Mouse (Mus musculus): ENCODE data around the gene Ankrd54. TPM values are rescaled to one million over a fixed set of nuclear protein-coding genes. Genes with fewer than 3 reads are reported as not detected.

Gene Ankrd54
- polyA plus RNA-seq, 1 experiment from 2014 or later: 52.8 TPM

DNA sequence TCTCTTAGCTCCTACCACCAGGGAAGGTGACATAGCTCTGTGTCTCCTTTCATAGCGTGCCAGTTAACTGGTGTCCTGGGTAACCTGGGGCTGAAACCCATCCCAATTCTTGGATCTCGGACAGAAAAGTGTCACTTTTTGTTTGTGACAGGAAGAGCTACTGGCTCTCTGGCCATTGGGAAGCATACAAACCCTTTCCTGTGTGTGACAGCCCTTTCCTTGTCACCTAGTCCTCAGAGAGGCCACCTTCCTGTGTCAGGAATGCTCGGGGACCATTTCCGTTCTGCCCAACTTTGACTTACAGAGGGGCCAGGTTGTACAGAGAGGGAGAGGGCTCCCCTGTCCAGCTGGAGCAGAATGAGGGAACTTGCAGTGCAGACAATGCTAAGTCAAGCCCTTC lies 36.8 kb upstream of the Ankrd54 start:
- 0 out of 2 replicates have a peak overlapping the region, but pooled peaks have one; percentile 10 for H3K27ac ChIP-seq (replicated peaks)
- H3K9ac ChIP-seq (replicated peaks): no peak overlapping the region
- no peak overlapping the region for H3K4me2 ChIP-seq
- peaks cover 12% of the 10 kb centered on the region for H3K4me1 ChIP-seq
- no peaks in the 10 kb centered on the region for H3K27me3 ChIP-seq (replicated peaks)
- no peak overlapping the region for H3K4me3 ChIP-seq (replicated peaks)
- peaks cover 15% of the 10 kb centered on the region; the same call in 1 of the 2 replicates for H3K36me3 ChIP-seq
- H3K9me3 ChIP-seq (replicated peaks): no peaks in the 10 kb centered on the region
- 74% methylated on average over 4 of the region's 4 CpGs for WGBS
- no peak for ATAC-seq (ENCODE audit: low FRiP score)

DNA sequence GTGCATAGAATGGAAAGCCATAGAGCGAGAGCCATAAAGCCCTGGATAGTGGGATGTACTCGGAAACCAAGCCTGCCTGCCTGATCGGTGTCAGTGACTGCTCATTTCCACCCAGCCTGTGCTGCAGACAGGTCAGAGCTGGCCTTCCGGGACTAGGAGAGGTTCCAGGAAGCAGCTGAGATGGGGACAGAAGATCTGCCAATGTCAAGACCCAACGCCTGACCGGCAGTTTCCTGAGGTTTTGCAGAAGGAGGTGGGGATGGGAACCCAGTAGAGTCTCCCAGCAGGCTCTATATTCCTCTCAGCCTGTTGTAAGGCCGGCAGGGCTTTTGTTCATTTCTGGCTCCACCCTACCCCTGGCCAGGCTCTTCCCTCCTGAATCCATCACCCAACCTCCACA lies 36.2 kb upstream of the Ankrd54 start:
- WGBS: 47% methylated on average over 7 of the region's 7 CpGs
- no peaks in the 10 kb centered on the region for H3K27me3 ChIP-seq (replicated peaks)
- H3K36me3 ChIP-seq: peaks cover 21% of the 10 kb centered on the region
- peaks cover 12% of the 10 kb centered on the region for H3K4me1 ChIP-seq
- no peak overlapping the region for H3K4me3 ChIP-seq (replicated peaks)
- no peaks in the 10 kb centered on the region for H3K9me3 ChIP-seq (replicated peaks)
- H3K9ac ChIP-seq (replicated peaks): no peak overlapping the region
- H3K27ac ChIP-seq (replicated peaks): 0 out of 2 replicates have a peak overlapping the region, but pooled peaks have one; percentile 10
- no peak for ATAC-seq (ENCODE audit: low FRiP score)
- H3K4me2 ChIP-seq: no peak overlapping the region

DNA sequence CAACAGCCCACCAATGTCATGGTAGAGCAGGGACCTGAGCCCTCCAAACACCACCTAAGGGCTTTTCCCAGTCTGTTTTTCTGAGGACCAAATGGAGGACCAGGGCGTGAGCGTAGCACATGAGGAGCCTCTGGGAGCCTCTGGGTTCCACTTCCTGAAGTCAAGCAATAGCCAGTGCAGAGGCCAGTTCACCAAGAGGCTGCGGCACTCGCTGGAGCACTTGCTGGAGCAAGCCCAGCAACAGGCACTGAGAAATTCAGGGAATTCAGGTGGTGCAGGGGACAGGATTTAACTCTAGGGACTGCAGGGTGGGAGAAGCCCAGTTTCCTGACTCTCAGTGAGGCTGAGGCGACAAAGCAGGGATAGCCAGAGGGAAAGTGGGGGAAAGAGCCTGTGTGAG lies 35.5 kb upstream of the Ankrd54 start:
- WGBS: 69% methylated on average over 5 of the region's 5 CpGs
- no peaks in the 10 kb centered on the region for H3K9me3 ChIP-seq (replicated peaks)
- no peak for ATAC-seq (ENCODE audit: low FRiP score)
- H3K36me3 ChIP-seq: peaks cover 28% of the 10 kb centered on the region
- H3K9ac ChIP-seq (replicated peaks): no peak overlapping the region
- peak overlapping the region; percentile 34 for H3K27ac ChIP-seq (replicated peaks)
- no peak overlapping the region for H3K4me2 ChIP-seq
- H3K27me3 ChIP-seq (replicated peaks): no peaks in the 10 kb centered on the region
- no peak overlapping the region for H3K4me3 ChIP-seq (replicated peaks)
- H3K4me1 ChIP-seq: peaks cover 12% of the 10 kb centered on the region

DNA sequence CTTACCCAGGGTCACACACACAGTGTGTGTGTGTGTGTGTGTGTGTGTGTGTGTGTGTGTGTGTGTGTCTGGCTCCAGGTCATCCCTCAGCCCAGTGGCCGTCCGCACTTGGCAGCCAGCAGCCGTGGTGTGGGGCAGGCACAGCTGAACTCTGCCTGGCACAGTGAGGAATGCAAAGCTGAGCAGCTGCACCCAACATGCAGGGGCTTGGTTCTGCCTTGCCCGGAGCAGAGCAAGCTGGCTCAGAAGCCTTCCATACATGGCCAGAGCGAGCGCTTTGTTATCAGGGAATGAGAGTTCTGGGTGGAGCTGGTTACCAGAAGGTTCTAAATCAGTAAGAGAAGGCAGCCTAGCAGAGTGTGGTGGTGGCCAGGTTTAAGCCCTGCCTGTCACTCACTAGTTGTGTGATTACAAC lies 34.9 kb upstream of the Ankrd54 start:
- peak; percentile 50; the same call in 1 of the 2 replicates for ATAC-seq (ENCODE audit: low FRiP score)
- Histone ChIP-seq H3K9ac (replicated peaks) (no peak overlapping the region; the same call in 1 of the 2 replicates), H3K9me3 (replicated peaks) (no peaks in the 10 kb centered on the region), H3K27me3 (replicated peaks) (no peaks in the 10 kb centered on the region), H3K4me2 (no peak overlapping the region), H3K36me3 (peaks cover 32% of the 10 kb centered on the region), H3K4me1 (peaks cover 12% of the 10 kb centered on the region), H3K4me3 (replicated peaks) (no peak overlapping the region), H3K27ac (replicated peaks) (peak overlapping the region; percentile 34)
- 52% methylated on average over 6 of the region's 6 CpGs for WGBS

DNA sequence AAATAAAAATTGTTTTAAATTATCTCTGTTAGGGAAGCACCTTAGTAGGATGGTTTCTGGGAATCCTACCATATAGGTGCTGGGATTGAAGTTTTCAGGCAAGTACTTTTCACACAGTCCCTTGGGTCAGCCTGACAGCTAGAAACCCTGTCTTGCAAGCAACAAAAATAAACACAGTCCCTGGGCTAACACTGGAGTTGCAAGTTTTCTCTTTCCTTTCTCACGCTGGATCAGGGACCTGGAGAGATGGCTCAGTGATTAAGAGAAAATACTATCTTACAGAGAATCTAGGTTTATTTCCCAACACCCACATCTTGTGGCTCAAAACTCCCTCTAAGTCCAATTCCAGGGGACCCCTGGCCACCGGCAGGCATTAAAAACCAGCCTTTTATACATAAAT lies 34.4 kb upstream of the Ankrd54 start:
- WGBS: 38% methylated on average over 2 of the region's 2 CpGs
- no peak for ATAC-seq (ENCODE audit: low FRiP score)
- no peaks in the 10 kb centered on the region for H3K9me3 ChIP-seq (replicated peaks)
- H3K36me3 ChIP-seq: peaks cover 37% of the 10 kb centered on the region
- H3K4me3 ChIP-seq (replicated peaks): no peak overlapping the region
- H3K9ac ChIP-seq (replicated peaks): no peak overlapping the region
- no peaks in the 10 kb centered on the region for H3K27me3 ChIP-seq (replicated peaks)
- H3K4me1 ChIP-seq: peaks cover 12% of the 10 kb centered on the region
- no peak overlapping the region for H3K4me2 ChIP-seq
- H3K27ac ChIP-seq (replicated peaks): peak overlapping the region; percentile 34

DNA sequence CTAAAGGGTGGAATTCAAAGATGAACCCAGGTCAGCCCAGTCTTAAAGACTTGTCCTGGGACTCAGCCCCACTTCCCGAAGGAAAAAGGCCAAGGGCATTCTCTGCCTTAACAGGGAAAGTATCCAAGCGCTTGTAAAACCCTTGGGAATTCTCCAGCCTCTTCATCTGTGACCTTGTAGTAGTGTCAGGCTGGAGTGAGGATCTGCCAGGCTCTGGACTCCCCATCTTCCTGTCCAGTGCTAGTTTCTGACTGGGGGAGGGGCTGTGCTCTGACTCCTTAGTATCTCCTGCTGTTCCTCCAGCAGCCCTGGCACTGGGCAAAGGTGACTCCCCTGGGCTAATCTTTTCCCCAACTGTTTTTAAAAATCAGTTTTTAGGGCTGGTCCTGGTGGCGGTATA lies 33.9 kb upstream of the Ankrd54 start:
- Histone ChIP-seq H3K27me3 (replicated peaks) (no peaks in the 10 kb centered on the region), H3K9me3 (replicated peaks) (no peaks in the 10 kb centered on the region), H3K4me2 (no peak overlapping the region), H3K9ac (replicated peaks) (no peak overlapping the region), H3K36me3 (peaks cover 42% of the 10 kb centered on the region), H3K27ac (replicated peaks) (no peak overlapping the region; the same call in 1 of the 2 replicates), H3K4me3 (replicated peaks) (no peak overlapping the region), H3K4me1 (peaks cover 12% of the 10 kb centered on the region)
- no peak for ATAC-seq (ENCODE audit: low FRiP score)
- 80% methylated on average over 3 of the region's 3 CpGs for WGBS

DNA sequence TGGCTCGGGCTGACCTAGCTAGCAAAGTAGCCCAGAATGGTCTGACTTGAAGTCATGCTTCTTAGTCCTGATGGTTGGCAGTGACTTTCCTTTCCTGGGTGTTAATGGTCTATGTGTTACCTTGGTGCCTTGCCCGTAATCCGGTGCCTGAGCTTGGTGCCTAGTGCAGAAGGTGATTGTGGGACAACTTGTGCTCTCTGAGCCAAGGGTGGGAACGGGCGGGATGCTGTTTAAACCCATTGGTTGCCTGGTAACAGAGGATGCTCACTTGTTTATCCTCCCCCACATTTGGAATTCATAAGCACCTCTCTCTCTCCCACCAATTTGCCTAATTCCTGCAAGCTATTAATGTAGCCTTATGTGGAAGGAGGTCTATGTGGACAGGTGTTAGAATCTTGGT lies 32.8 kb upstream of the Ankrd54 start:
- peaks cover 52% of the 10 kb centered on the region for H3K36me3 ChIP-seq
- no peaks in the 10 kb centered on the region for H3K27me3 ChIP-seq (replicated peaks)
- H3K4me1 ChIP-seq: peaks cover 12% of the 10 kb centered on the region
- H3K4me3 ChIP-seq (replicated peaks): no peak overlapping the region
- H3K9me3 ChIP-seq (replicated peaks): no peaks in the 10 kb centered on the region
- no peak overlapping the region for H3K27ac ChIP-seq (replicated peaks)
- H3K9ac ChIP-seq (replicated peaks): no peak overlapping the region
- WGBS: 90% methylated on average over 5 of the region's 5 CpGs
- H3K4me2 ChIP-seq: no peak overlapping the region
- no peak for ATAC-seq (ENCODE audit: low FRiP score)

DNA sequence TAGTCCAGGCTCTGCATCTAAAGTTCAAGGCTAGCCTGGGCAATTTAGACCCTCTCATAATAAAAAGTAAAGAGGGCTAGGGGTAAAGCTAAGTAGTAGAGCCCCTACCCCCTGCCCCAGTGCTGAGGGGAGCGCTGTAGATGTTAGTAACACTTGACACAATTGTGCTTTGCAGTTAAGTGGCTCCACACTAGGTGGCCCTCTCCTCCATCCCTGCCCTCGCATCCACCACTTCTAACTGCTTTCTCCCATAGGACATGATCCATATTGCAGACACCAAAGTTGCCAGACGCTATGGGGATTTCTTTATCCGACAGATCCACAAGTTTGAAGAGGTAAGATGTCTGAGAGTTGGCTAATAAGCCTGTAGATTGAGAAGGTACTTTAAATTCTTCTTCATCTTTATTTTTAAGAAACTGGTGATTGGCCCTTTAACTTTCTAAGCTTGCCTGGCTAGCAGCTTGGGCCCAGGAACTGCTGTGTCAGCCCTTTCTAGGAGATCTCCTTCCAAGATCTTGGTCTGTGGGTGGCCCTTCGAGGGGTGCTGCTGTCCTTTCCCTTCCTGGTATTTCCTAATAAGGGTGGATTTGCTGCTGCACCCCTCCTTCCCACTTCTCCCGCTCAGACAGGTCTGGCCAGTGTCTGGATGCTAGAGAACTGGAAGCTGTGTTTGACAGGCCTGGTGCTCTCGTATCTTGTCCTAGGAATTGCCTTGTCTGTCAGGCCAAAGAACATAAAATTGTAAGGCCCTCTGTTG lies 30.6 kb upstream of the Ankrd54 start:
- H3K27ac ChIP-seq (replicated peaks): no peak overlapping the region
- no peak overlapping the region for H3K4me3 ChIP-seq (replicated peaks)
- no peaks in the 10 kb centered on the region for H3K27me3 ChIP-seq (replicated peaks)
- peaks cover 11% of the 10 kb centered on the region for H3K4me1 ChIP-seq
- H3K4me2 ChIP-seq: no peak overlapping the region
- 72% methylated on average over 7 of the region's 7 CpGs for WGBS
- no peaks in the 10 kb centered on the region for H3K9me3 ChIP-seq (replicated peaks)
- no peak for ATAC-seq (ENCODE audit: low FRiP score)
- peaks cover 71% of the 10 kb centered on the region for H3K36me3 ChIP-seq
- no peak overlapping the region for H3K9ac ChIP-seq (replicated peaks)

DNA sequence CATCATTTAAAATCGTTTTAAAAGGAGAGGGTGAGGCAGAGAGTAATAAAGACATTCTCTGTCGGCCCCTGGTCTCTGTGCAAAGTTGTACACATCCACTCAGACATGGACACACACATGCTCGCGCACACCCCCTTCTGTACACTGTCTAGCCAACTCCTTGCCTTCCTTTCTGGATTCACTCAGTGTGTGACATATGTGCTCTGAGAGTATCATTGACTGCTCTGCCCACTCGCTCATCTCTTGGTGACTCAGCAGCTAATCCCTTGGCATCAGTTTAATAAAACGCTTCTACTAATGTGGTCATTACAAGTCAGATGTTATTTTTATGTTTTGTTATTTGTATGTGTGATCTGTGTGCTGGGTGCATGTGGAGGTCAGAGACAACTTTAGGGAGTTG lies 29.6 kb upstream of the Ankrd54 start:
- no peak overlapping the region for H3K4me3 ChIP-seq (replicated peaks)

DNA sequence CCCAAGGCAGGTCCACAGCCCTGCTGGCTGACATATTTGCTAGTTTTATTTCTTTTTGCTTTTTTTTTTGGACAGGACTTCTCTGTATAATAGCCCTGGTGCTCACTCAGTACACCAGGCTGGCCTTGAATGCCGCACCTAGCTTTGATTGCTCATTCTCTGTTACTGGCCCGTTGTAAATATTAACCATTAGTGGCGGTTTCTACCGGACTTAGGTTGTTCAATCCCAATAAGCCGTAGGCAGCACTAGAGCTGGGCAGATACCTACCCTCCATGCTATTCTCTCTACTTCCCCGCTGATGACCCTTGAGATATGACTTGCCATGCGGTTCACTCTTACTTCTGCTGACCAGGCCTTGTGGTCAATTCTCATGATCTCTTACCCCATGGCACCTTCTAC lies 16.9 kb upstream of the Ankrd54 start:
- no peak overlapping the region for H3K4me2 ChIP-seq
- no peaks in the 10 kb centered on the region for H3K9me3 ChIP-seq (replicated peaks)
- no peak overlapping the region for H3K27ac ChIP-seq (replicated peaks)
- no peaks in the 10 kb centered on the region for H3K27me3 ChIP-seq (replicated peaks)
- H3K4me3 ChIP-seq (replicated peaks): no peak overlapping the region
- peaks cover 75% of the 10 kb centered on the region for H3K36me3 ChIP-seq
- no peak for ATAC-seq (ENCODE audit: low FRiP score)
- H3K4me1 ChIP-seq: peaks cover 17% of the 10 kb centered on the region
- WGBS: 91% methylated on average over 7 of the region's 7 CpGs
- H3K9ac ChIP-seq (replicated peaks): no peak overlapping the region

More for the DNA sequence above, 29.6 kb upstream of the Ankrd54 start:
- Histone ChIP-seq H3K4me1 (peaks cover 1% of the 10 kb centered on the region; the same call in 1 of the 2 replicates), H3K9ac (replicated peaks) (no peak overlapping the region), H3K9me3 (replicated peaks) (no peaks in the 10 kb centered on the region), H3K27ac (replicated peaks) (no peak overlapping the region), H3K4me2 (no peak overlapping the region), H3K27me3 (replicated peaks) (no peaks in the 10 kb centered on the region), H3K36me3 (peaks cover 77% of the 10 kb centered on the region)
- 92% methylated on average over 6 of the region's 6 CpGs for WGBS
- ATAC-seq (ENCODE audit: low FRiP score): no peak

DNA sequence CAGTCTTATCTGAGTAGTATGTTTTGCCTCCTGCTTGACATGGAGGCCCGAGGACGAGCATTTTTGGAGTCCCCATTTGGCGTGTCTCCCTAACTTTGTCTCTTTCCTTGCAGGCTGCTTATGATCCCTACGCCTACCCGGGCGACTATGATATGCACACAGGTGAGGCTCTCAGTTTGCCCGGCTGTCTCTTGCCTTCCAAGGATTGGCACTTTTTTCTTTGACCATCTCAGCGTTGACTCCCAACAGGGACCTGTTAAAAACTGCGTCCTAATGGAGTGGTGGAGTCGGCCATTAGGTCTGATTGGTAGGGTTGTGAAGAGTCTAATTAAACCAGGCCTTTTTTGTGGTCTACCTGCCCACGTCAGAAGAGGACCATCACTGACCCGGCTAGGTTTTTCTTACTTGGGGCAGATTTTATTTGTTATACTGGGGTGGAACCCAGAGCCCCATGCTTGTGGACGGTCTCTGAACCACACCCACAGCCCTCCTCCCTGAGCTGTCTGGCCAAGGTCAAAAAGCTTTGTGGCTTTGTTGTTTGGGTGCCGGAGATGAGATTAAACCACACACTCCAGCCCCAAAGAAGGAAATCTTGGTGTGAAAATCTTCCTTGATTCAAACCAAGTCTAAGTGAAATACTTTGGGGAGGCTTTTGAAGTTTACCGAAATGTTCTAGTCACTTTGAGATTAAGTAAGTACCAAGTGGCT lies 13.1 kb upstream of the Ankrd54 start:
- H3K9ac ChIP-seq (replicated peaks): peak overlapping the region; percentile 81
- no peaks in the 10 kb centered on the region for H3K9me3 ChIP-seq (replicated peaks)
- no peaks in the 10 kb centered on the region for H3K27me3 ChIP-seq (replicated peaks)
- peaks cover 38% of the 10 kb centered on the region for H3K36me3 ChIP-seq
- peak overlapping the region; percentile 97 for H3K4me3 ChIP-seq (replicated peaks)
- H3K4me2 ChIP-seq: peak overlapping the region; percentile 89
- no peak for ATAC-seq (ENCODE audit: low FRiP score)
- peaks cover 22% of the 10 kb centered on the region for H3K4me1 ChIP-seq
- WGBS: 39% methylated on average over 15 of the region's 15 CpGs
- no peak overlapping the region for H3K27ac ChIP-seq (replicated peaks)
